Mouse (Mus musculus): ENCODE data around the gene Gm44511. TPM values are rescaled to one million over a fixed set of nuclear protein-coding genes. Genes with fewer than 3 reads are reported as not detected.
"Not testable (repeated sequence)": the region's sequence is repeated elsewhere in the genome, so short reads cannot be mapped to it uniquely, and the experiment has no call there.

The Gm44511 gene
- polyA plus RNA-seq, 1 experiment from 2014 or later, result not detected

DNA sequence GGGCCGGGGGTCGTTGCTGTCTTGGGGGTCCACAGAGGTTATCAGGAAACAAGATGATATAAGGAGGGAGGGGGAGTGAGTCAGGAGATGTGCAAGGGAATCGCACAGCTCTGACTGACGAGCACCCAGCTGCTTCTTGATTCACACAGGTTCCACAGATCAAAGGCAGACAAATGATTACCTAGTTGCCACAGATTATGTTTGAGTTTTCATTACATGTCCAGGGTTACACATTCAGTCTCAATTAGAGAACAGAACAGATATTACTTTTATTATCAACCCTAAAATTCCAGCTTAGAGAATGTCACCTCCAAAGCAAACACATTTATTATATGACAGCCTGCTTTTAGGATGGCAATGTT, 70.7 kb downstream of the Gm44511 start:
- H3K4me2 ChIP-seq; H3K27me3 ChIP-seq (replicated peaks); H3K4me3 ChIP-seq; ATAC-seq (ENCODE audit: extremely low read depth, insufficient number of reproducible peaks, low FRiP score, low TSS enrichment); H3K4me1 ChIP-seq; H3K9ac ChIP-seq; H3K9me3 ChIP-seq; H3K36me3 ChIP-seq; H3K27ac ChIP-seq (replicated peaks): not testable (repeated sequence)
- WGBS, result 34% methylated on average over 4 of the region's 4 CpGs

DNA sequence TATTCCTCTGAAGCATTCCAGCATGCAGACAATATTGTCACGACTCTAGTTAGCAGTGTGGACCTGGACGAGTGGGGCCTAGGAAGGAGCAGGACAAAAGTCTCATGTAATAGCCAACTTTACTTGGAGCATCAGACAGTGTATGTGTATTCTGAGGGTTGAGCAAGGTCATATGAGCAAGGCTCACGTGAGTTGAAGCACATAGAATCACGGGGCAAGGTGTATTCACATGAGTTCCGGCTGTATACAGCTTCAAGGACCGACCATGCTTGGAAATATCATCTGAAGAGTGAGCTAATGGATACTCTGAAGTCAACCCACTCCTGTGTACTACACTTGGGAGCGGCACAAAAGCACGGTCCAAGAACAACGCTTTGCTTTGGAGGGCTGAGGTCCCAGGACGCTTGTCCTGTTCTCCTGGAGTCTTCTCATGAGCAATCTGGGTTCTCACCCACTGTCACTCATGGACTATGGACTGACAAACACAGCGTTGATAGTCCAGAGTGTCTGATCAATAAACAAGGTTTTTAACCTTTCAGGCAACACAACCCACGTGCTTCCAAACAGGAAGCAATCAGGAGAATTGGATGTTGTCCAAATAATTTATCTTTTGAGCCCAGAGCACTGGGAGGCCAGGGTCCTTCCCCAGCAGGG, 71.2 kb downstream of the Gm44511 start:
- 67% methylated on average over 12 of the region's 12 CpGs for WGBS
- H3K4me1 ChIP-seq; H3K27me3 ChIP-seq (replicated peaks); ATAC-seq (ENCODE audit: extremely low read depth, insufficient number of reproducible peaks, low FRiP score, low TSS enrichment); H3K9ac ChIP-seq; H3K9me3 ChIP-seq; H3K36me3 ChIP-seq: not testable (repeated sequence)
- Histone ChIP-seq H3K27ac (replicated peaks) (peak overlapping the region; percentile 54; the same call in 1 of the 2 replicates), H3K4me2 (peak overlapping the region; percentile 53), H3K4me3 (0 out of 2 replicates have a peak overlapping the region, but pooled peaks have one; percentile 26)

DNA sequence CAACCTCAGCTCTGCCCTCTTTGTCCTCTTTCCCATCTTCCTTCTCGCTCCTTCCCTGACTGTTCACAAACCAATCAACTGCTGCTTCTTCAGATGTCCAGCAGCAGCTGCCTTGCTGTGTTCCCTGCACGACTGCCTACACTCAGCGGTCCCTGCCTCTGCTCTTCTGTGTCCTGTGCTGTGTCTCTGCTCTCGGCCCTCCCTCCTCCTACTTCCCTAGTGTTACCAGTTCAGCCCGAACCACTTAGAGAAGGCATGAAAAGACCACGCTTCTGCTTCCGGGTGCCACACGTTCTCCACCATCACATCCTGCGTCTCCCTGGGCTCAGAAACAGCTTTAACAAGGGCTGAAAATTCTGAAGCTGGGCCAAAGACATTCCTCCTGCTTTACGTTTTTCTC, 71.8 kb downstream of the Gm44511 start:
- H3K4me1 ChIP-seq; ATAC-seq (ENCODE audit: extremely low read depth, insufficient number of reproducible peaks, low FRiP score, low TSS enrichment); H3K9me3 ChIP-seq; H3K27me3 ChIP-seq (replicated peaks); H3K36me3 ChIP-seq: not testable (repeated sequence)
- Histone ChIP-seq H3K27ac (replicated peaks) (peak overlapping the region; percentile 54), H3K9ac (peak overlapping the region; percentile 54), H3K4me2 (peak overlapping the region; percentile 53), H3K4me3 (peak overlapping the region; percentile 26)
- 27% methylated on average over 10 of the region's 10 CpGs for WGBS

DNA sequence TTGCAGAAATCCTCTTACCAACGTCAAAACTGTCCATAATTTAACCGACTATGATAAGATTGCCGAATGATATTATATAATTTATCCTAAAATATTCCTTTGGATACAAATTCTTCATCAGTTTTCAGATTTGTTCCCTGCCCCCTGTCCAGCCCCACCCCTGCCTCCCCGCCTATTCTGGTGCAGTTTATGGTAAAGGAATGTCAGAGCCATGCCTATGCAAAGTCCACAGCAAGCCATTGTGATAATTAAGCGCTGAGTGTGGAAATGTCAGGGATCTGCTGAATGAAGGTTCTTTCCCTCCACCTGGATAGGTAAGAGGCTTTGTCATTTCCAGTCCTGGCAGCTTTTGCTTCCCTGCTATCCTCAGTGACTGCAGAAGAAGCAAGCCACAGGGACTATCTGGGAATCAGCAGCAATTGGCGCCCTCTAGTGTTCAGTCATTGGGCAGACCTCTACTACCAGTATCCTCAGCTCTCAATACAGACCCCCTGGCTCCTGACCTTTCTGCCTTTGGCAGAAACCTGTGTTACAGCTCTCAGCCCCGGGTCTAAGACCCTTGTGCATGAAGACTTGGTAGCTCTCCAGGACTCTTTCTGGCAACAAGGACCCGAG, 72.4 kb downstream of the Gm44511 start:
- not testable (repeated sequence) for H3K9me3 ChIP-seq; H3K27me3 ChIP-seq (replicated peaks); H3K4me1 ChIP-seq; H3K36me3 ChIP-seq
- 36% methylated on average over 8 of the region's 8 CpGs for WGBS
- peak; percentile 70; the same call in 1 of the 2 replicates for ATAC-seq (ENCODE audit: extremely low read depth, insufficient number of reproducible peaks, low FRiP score, low TSS enrichment)
- H3K4me2 ChIP-seq, result peak overlapping the region; percentile 53
- peak overlapping the region; percentile 54; the same call in 1 of the 2 replicates for H3K9ac ChIP-seq
- peak overlapping the region; percentile 26; the same call in 1 of the 2 replicates for H3K4me3 ChIP-seq
- H3K27ac ChIP-seq (replicated peaks), result peak overlapping the region; percentile 54; the same call in 1 of the 2 replicates

DNA sequence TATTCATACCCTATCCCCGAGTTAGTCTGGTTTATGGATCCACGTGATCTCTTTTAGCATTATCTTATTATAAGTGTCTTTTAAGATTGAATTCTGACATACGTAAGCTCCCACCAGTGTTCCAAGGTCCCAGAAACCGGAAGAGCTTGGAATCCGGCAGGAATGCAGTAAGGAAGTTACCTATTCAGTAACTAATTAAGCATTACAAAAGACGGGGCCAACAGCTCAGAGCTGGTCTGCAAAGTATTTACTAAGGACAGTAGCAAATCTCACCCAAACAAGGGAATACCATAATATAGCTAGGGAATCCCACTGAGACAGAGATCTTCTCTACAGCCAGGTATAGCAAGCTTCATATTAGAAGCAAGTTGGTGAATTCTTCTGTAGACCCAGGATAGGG, 79.1 kb downstream of the Gm44511 start:
- not testable (repeated sequence) for H3K27ac ChIP-seq (replicated peaks); H3K4me3 ChIP-seq; H3K36me3 ChIP-seq; ATAC-seq (ENCODE audit: extremely low read depth, insufficient number of reproducible peaks, low FRiP score, low TSS enrichment); H3K9me3 ChIP-seq; H3K27me3 ChIP-seq (replicated peaks); H3K4me2 ChIP-seq; H3K4me1 ChIP-seq; H3K9ac ChIP-seq
- 74% methylated on average over 6 of the region's 6 CpGs for WGBS

DNA sequence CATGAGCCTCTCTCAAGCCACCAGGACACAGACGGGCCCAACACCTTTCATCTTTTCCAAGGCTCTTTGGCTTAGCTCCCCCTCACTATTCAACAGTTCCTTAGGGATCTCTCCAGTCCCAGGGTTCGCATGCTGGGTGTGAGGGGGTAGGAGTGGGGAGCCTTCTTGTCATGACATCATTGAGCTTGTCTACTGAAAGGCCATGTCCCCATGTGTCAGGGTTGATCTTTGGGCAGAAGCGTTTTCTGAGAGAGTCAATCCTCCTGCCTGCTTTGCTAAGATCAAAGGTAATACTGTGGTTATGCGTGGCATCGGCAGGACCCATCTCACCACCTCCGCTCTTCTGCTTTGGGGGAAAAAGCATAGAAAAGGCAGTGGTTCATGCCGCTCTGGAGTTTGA, 88.7 kb downstream of the Gm44511 start:
- H3K36me3 ChIP-seq, result no peaks in the 10 kb centered on the region
- no peak overlapping the region for H3K9ac ChIP-seq
- H3K4me1 ChIP-seq, result no peaks in the 10 kb centered on the region
- no peak overlapping the region for H3K4me2 ChIP-seq
- no peaks in the 10 kb centered on the region for H3K9me3 ChIP-seq
- ATAC-seq (ENCODE audit: extremely low read depth, insufficient number of reproducible peaks, low FRiP score, low TSS enrichment), result no peak
- H3K27me3 ChIP-seq (replicated peaks), result no peaks in the 10 kb centered on the region
- WGBS, result 80% methylated on average over 7 of the region's 7 CpGs
- no peak overlapping the region for H3K4me3 ChIP-seq
- no peak overlapping the region for H3K27ac ChIP-seq (replicated peaks)

DNA sequence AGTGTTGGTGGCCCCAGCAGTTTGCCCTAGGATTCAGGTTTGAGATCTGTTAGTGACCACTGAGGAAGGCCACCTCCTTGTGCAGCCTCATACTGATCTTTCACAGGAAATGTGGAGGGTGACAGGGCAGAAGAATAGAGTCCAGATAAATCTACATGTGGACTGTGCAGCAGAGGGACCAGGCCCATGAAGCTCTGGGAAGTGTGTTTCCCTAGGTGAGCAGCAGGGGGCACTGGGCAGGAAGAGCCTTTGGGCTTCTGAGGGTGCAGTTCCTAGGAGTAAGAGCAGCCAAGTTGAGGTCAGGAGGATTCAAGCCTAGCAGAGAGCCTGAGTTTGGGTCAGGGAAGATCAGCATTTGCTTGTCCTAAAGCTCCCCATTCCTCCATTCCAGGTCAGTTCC, 90.0 kb downstream of the Gm44511 start:
- ATAC-seq (ENCODE audit: extremely low read depth, insufficient number of reproducible peaks, low FRiP score, low TSS enrichment), result no peak
- H3K27me3 ChIP-seq (replicated peaks), result no peaks in the 10 kb centered on the region
- H3K36me3 ChIP-seq, result no peaks in the 10 kb centered on the region
- H3K27ac ChIP-seq (replicated peaks), result no peak overlapping the region
- H3K9me3 ChIP-seq, result no peaks in the 10 kb centered on the region
- H3K4me2 ChIP-seq, result no peak overlapping the region
- H3K4me3 ChIP-seq, result no peak overlapping the region
- no peak overlapping the region for H3K9ac ChIP-seq
- no peaks in the 10 kb centered on the region for H3K4me1 ChIP-seq

DNA sequence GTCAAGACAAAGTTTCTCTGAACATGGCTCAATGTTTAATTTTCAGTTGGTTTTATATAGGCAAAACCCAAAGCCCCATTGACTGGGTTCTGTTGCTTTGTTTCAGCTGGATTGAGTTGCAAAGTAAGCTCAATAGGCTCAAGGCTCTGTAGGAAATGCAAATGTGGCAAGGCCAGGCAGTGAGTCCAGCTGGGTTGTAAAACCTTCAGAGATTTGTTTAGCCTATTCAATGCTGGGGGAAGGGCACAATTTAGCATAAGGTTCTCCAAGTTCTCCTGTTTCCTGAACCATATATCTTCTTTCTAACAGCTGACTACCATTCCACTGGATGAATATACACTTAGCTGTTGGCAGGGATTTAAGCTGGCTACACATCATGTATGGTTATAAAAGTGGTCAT, 91.2 kb downstream of the Gm44511 start:
- Histone ChIP-seq H3K9me3 (no peaks in the 10 kb centered on the region), H3K36me3 (no peaks in the 10 kb centered on the region), H3K4me3 (no peak overlapping the region), H3K27ac (replicated peaks) (no peak overlapping the region), H3K4me1 (no peaks in the 10 kb centered on the region), H3K9ac (no peak overlapping the region), H3K27me3 (replicated peaks) (no peaks in the 10 kb centered on the region), H3K4me2 (no peak overlapping the region)
- ATAC-seq (ENCODE audit: extremely low read depth, insufficient number of reproducible peaks, low FRiP score, low TSS enrichment), result no peak

DNA sequence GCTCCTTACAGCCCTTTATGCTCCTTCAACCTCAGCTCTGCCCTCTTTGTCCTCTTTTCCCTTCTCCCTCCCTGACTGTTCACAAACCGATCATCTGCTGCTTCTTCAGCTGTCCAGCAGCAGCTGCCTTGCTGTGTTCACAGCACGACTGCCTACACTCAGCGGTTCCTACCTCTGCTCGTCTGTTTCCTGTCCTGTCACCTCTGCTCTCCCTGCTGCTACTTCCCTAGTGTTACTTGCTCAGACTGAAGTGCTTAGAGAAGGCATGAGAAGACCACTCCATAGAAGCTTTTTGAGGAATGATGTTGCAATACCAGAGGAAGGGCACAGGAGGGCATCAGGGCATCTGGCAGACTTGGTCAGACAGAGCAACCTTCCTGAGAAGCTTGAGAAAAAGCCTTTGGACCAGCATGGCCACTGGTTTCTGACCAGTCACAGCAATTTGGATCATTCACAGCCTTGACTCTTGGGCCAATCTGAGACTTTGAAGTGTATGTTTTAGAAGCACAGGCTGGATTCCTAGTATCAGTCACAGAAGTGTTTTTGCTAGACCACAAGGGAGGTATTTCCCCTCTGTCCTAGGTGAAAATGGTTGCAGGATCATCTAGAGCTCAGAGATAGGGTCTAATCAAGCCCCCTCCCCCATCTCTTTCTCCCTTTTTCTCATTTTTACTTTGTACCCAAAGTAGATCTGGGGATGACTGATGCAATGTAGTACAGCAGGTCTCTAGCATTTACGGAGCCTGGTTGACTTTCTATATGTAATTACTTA, 92.0 kb downstream of the Gm44511 start:
- ATAC-seq (ENCODE audit: extremely low read depth, insufficient number of reproducible peaks, low FRiP score, low TSS enrichment), result no peak
- H3K4me1 ChIP-seq, result no peaks in the 10 kb centered on the region
- no peak overlapping the region for H3K27ac ChIP-seq (replicated peaks)
- 55% methylated on average over 5 of the region's 5 CpGs for WGBS
- H3K4me3 ChIP-seq, result no peak overlapping the region
- H3K27me3 ChIP-seq (replicated peaks), result no peaks in the 10 kb centered on the region
- H3K9ac ChIP-seq, result no peak overlapping the region
- no peaks in the 10 kb centered on the region for H3K36me3 ChIP-seq
- H3K4me2 ChIP-seq, result no peak overlapping the region
- H3K9me3 ChIP-seq, result no peaks in the 10 kb centered on the region

DNA sequence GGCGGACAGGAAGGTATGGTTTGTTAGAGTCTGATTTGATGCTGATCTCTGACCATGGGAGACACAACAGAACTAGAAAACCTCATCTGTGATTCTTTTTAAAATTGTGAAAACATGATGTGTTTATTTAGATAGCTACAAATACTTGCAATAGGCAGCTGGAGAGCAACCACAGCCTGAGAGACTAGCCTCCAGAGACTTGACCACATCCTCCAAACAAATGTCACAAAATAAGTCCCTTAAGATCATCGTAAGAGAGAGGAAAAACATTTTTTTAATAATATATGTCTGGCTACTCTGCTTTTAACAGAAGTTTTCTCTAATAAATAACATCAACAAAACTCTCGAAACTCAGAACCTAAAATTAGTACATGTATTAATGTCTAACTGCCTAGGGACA, 94.1 kb downstream of the Gm44511 start:
- Histone ChIP-seq H3K4me2 (no peak overlapping the region), H3K4me1 (no peaks in the 10 kb centered on the region), H3K27me3 (replicated peaks) (no peaks in the 10 kb centered on the region), H3K9ac (no peak overlapping the region), H3K27ac (replicated peaks) (no peak overlapping the region), H3K9me3 (no peaks in the 10 kb centered on the region), H3K36me3 (no peaks in the 10 kb centered on the region), H3K4me3 (no peak overlapping the region)
- WGBS, result 68% methylated on average over 3 of the region's 3 CpGs
- no peak for ATAC-seq (ENCODE audit: extremely low read depth, insufficient number of reproducible peaks, low FRiP score, low TSS enrichment)
